Mouse (Mus musculus) adrenal gland, postnatal 36 days (tissue): ENCODE results near the gene Ccdc7a. TPM values are rescaled to one million over a fixed set of nuclear protein-coding genes. Genes with fewer than 3 reads are reported as not detected.
"Not testable (repeated sequence)": the region's sequence is repeated elsewhere in the genome, so short reads cannot be mapped to it uniquely, and the experiment has no call there.

Source experiments
- DNase-seq, 2 experiments: peaks; one replicate each; pipeline ENCODE4 v3.0.0; 2021; ENCODE audit warnings: mixed read lengths in 1 of 2
- long read RNA-seq, 2 experiments: library from polyadenylated mRNA; stranded (forward); transcript quantifications; one replicate each; pipeline ENCODE4 v2.0.0; 2021; ENCODE audit warnings: borderline sequencing depth in 2 of 2
- total RNA-seq, 2 experiments: library from RNA; stranded (reverse); gene quantifications; 2 replicates each; pipeline ENCODE4 v1.2.3; 2021

Ccdc7a gene
- not detected for total RNA-seq
- long read RNA-seq, experiment 1, result 0 reads
- long read RNA-seq, experiment 2, result 0 reads

GRCm38 (mm10) chr8:129065417-129065816, at the start of gene Ccdc7a:
Ccdc7a (minus strand) TSS chr8:129065517.
- DNase-seq, result not testable (repeated sequence)

GRCm38 (mm10) chr8:129066834-129067233, 1.5 kb upstream of the Ccdc7a start, which contains the start of gene Ccdc7b:
Ccdc7b (plus strand) TSS chr8:129067134.
- DNase-seq, result not testable (repeated sequence)

GRCm38 (mm10) chr8:128991389-128991788, 73.9 kb downstream of the Ccdc7a start:
- DNase-seq, result no peak

GRCm38 (mm10) chr8:128948941-128949340, 116.4 kb downstream of the Ccdc7a start:
- not testable (repeated sequence) for DNase-seq

- peak; percentile 35 to 55 for DNase-seq
Observed at GRCm38 (mm10) chr8:128941022-128941641, 124.2 kb downstream of the Ccdc7a start.

- no peak for DNase-seq
Observed at GRCm38 (mm10) chr8:128933446-128933845, 131.9 kb downstream of the Ccdc7a start.

GRCm38 (mm10) chr8:128882719-128883118, 182.6 kb downstream of the Ccdc7a start:
- DNase-seq, result no peak

- DNase-seq, result no peak
Observed at GRCm38 (mm10) chr8:128843749-128844148, 221.6 kb downstream of the Ccdc7a start.

GRCm38 (mm10) chr8:128812521-128812920, 252.8 kb downstream of the Ccdc7a start:
- no peak for DNase-seq

GRCm38 (mm10) chr8:128798594-128798993, 266.7 kb downstream of the Ccdc7a start, which contains the start of gene Gm3952:
Gm3952 (minus strand) TSS chr8:128798694.
- no peak for DNase-seq

GRCm38 (mm10) chr8:128735692-128736091, 329.6 kb downstream of the Ccdc7a start:
- no peak for DNase-seq

- no peak for DNase-seq
Observed at GRCm38 (mm10) chr8:128734118-128734517, 331.2 kb downstream of the Ccdc7a start.

- DNase-seq, result no peak
Observed at GRCm38 (mm10) chr8:128732254-128732653, 333.1 kb downstream of the Ccdc7a start.

GRCm38 (mm10) chr8:128727213-128727612, 338.1 kb downstream of the Ccdc7a start:
- no peak for DNase-seq

GRCm38 (mm10) chr8:128724819-128725218, 340.5 kb downstream of the Ccdc7a start:
- DNase-seq, result peak; percentile 5 to 8

- DNase-seq, result no peak
Observed at GRCm38 (mm10) chr8:128716184-128716583, 349.1 kb downstream of the Ccdc7a start.

GRCm38 (mm10) chr8:128709261-128709660, 356.1 kb downstream of the Ccdc7a start:
- DNase-seq, result peak; percentile 83 to 87

GRCm38 (mm10) chr8:128704836-128705235, 360.5 kb downstream of the Ccdc7a start:
- DNase-seq, result no peak

GRCm38 (mm10) chr8:128704376-128704775, 360.9 kb downstream of the Ccdc7a start:
- no peak for DNase-seq

GRCm38 (mm10) chr8:128697945-128698344, 367.4 kb downstream of the Ccdc7a start:
- no peak for DNase-seq

- no peak for DNase-seq
Observed at GRCm38 (mm10) chr8:128696701-128697397, 368.5 kb downstream of the Ccdc7a start.

- no peak for DNase-seq
Observed at GRCm38 (mm10) chr8:128690056-128690455, 375.3 kb downstream of the Ccdc7a start.

GRCm38 (mm10) chr8:128688679-128689078, 376.6 kb downstream of the Ccdc7a start:
- DNase-seq, result no peak
